Mouse (Mus musculus): ENCODE measurements around the gene Gstm5.
A peak's percentile ranks its signal among the peaks of the same experiment; 100 is the strongest.

The Gstm5 gene

DNA sequence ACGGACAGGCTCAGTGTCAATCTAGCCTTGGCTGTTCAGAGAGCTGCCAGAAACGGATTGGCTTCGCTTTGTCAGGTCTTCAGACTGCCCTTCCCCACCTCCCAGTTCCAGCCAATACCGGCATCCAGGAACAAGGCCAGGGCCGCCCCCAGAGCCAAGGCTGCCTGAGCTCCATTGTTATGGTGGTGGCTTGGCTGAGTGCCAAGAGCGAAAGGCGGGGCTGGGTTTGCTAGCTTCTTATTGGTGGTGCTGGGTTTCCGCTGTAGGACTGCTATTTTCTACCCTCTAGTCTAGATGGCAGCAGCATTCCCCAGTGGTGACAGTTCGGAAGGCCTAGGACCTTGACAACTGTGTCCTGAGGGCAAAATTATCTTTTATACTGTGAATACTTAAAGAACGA, 36.0 kb downstream of the Gstm5 start, which contains the start of gene Gstm7:
Gene Gstm7, minus strand, starts transcription at position 148 of the 400 bp plus-strand sequence.
- peak; percentile 80 for DNase-seq (ENCODE audit: low read depth)

DNA sequence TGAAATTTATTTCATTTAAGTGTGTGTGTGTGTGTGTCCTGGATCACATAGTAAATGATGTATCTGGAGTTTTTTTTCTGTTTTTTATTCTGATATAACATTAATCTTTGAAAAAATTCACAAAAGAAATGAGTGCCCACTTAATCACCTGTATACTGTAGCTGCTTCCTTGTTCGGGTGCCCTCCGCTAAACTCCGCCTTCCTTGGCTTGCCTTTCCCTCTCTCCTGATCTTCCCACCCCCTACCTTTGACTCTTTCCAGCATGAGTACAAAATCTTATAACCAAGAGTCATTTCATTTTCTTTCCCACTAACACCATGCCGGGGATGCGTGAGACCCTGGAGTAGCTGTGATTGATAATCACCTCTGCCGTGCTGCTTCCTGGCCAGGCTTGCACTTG, 36.5 kb downstream of the Gstm5 start:
- DNase-seq (ENCODE audit: low read depth), result no peak

DNA sequence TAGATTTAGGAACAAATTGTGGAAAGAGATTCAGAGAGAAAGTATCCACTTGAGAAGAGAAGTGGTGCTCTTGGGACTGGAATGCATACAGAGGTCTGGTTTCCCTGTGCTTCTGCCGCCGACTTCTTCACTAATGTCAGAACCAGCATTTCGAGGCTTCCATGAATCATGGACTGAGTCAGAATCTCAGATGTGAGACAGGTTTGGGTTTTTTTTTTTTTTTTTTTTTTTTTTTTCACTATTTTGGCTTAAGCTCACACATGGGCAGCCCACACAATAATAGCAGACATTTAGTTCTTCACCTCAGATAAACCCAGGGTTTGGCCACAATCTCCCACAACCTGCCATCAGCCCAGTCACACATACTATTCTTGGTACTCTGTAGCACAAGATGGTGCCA, 39.6 kb downstream of the Gstm5 start:
- DNase-seq (ENCODE audit: low read depth), result no peak

DNA sequence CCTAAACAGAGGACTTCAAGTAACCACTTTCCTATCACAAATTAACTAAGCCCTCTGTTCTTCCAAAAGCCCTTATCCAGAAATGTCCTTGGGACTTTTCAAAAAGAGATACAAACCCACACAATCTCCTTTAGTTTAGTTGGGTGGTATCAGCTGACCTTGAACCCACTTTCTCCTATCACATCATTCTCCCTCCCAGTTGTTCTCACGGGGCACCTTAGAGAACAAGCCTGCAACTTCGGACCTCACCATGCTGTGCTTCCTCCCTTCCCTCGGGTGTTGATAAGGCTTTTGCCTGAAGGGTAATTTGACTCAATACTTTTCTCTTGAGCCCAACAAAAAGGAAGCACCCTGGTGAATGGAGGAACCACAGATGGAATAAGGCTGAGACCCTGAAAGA, 40.3 kb downstream of the Gstm5 start:
- DNase-seq (ENCODE audit: low read depth), result no peak

DNA sequence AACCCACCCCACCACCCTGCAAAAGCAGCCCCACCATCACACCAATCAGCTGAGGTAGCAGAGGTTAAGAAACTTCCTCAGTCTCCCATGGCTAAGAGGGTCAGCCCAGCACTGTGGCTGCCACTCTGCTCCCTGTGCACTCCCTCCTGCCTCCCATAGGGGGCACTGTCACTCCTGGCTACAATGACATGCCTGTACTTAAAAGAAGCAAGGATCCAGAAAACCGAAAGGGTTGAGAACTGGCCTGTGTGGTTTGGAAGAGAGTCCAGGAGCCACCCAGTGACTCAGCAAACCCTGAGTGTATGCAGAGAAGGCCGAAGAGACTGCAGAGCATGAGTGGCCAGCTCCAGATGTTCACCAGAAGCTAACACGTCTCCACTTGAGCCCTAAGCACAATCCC, 43.8 kb downstream of the Gstm5 start:
- DNase-seq (ENCODE audit: low read depth), result peak; percentile 52

DNA sequence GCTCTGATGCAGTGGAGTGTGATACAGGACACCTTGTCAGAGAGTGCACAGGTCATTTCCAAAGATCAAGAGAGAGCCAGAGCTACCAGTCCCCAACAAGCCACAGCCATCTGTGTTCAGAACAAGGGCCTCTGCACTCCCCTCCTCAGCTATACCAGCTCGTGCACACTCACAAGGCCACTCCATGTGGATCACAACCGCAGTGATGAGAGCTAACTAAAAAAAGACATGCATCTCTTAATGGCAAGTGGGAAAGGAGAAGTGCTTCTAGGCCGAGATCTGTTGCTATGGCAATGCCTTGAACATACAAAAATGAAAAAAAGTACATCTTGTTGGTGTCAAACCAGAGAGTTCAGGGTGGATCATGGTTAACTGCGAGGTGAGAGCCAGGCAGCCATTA, 44.2 kb downstream of the Gstm5 start:
- DNase-seq (ENCODE audit: low read depth), result no peak

DNA sequence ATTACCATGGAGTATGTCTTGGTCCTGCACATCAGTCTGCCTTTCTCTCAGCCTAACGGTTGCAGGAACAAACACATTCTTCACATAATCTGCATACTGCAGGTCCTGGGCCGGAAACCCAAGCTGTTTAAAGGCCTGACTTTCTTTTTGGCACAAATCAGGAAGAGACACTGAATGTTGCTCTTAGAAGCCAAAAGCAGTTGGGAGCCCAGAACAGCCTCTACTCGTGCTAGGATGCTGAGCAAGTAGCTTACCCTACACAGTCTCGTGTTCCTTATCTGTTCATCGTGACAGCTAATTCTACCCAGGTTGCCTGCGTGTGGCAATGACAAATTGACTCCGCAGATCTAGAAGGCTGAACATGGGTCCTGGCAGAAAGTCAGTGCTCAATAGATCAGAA, 44.9 kb downstream of the Gstm5 start:
- DNase-seq (ENCODE audit: low read depth), result no peak

DNA sequence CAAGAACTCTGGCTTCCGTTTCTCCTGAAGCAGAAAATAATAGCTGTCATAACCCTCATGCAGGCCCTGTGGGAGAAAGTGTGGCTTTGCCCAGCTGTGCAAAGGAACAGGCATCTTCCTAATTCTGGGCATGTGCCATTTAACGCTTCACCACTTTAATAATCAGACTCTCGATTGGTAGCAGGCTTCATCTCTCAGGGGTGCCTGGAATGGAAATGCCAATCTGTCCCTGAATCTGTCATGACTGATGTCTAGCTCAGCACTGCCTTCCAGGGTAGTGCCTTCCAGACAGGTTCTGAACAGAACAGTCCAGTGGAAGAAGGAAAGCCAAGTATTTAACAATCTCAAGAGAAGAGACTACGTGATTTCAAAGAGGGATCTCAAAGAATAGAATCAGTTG, 45.6 kb downstream of the Gstm5 start:
- no peak for DNase-seq (ENCODE audit: low read depth)

DNA sequence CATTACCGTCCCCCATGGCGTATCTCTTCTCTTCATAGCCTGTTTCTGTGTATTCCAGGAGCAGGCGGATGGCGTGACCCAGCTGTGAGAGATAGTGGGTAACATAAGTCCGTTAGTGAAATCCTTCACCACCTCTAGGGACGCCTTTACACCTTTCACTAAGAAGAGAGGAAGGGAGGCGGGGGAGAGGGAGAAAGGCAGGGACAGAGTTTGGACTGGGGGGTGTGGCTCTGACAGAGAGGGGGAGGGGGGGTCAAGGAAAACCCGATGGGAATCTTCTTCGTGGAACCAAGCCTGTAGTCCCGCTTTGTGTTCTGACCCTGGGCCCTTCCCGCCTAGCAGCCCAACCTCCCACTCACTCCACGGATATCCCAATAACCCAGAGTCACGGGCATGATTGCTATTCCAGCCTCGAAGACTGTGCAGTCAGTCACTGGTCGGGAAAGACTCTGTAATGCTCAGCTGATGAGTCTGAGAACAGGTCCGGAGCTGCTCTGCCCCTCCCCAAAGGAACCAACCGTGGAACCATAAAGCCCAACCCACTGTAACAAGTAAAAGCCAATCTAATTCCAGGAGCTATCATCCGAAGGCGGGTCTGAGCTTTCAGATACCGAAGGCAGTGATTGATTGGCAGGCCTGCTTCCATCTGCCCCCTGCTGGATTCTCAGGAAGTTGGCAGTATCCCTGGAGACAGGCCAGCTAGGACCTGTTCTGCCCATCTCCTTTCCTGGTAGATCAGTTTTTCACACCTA, 47.8 kb downstream of the Gstm5 start, which contains the start of gene Gstm6:
Gene Gstm6, minus strand, starts transcription at position 511 of the 752 bp plus-strand sequence.
- DNase-seq (ENCODE audit: low read depth), result no peak

DNA sequence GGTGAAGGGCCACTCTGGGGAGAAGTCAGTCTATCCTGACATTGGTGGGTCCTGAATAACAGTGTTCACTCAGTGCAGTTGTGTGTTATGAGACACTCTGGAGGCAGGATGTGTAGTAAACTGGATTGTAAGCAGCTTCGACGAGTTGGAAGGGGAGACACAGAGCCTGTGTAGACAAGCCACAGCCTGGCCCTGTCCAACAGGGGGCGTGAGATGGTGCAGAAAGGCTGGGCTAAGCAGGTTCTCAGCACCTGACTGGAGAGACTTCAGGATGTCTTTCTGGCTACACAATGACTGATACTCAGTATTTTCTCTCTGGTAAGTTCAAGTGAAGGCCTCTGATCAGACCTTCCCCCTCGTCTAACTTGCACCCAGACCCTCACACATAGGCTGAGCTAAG, 50.1 kb downstream of the Gstm5 start:
- DNase-seq (ENCODE audit: low read depth), result no peak
